Mouse (Mus musculus): Measurements from ENCODE around the gene Car15.

GRCm38 (mm10) chr16:17851331-17851730, 13.2 kb upstream of the Car15 start:
- TF ChIP-seq CHD2 (IDR thresholded peaks at IDR 0.05; ENCODE audit: low read depth, low read length) (no peak), MAFK (IDR thresholded peaks at IDR 0.05; ENCODE audit: insufficient read depth, low read depth, low read length) (no peak)
